Mouse (Mus musculus) embryonic facial prominence, embryonic 11.5 days (tissue): Measurements from ENCODE around the gene Slc25a42. TPM values are rescaled to one million over a fixed set of nuclear protein-coding genes. Genes with fewer than 3 reads are reported as not detected.

Source experiments
- ATAC-seq: fragments of 200-750 bp; cut with Nextera tagmentation; replicated peaks from 2 replicates; pipeline ENCODE4 v1.8.0; 2017; ENCODE audit warnings: low read depth; ENCODE audit not compliant: insufficient number of reproducible peaks, low FRiP score, low TSS enrichment
- DNase-seq: peaks from one replicate; pipeline ENCODE4 v3.0.0-alpha.2; 2015; ENCODE audit warnings: low spot score
- H3K27ac ChIP-seq: fragments of 300-500 bp; sonication (generic); replicated peaks from 2 replicates; pipeline ENCODE4 v1.5.1; 2014; ENCODE audit warnings: mild to moderate bottlenecking, low read depth, low read length, control low read depth
- H3K27me3 ChIP-seq: fragments of 300-500 bp; sonication (generic); 2 replicates; pipeline ENCODE4 v1.6.1; 2014; ENCODE audit warnings: mild to moderate bottlenecking, low read length, moderate library complexity, mixed read lengths; ENCODE audit not compliant: control insufficient read depth, insufficient read depth
- H3K36me3 ChIP-seq: fragments of 300-500 bp; sonication (generic); replicated peaks from 2 replicates; pipeline ENCODE4 v1.6.1; 2014; ENCODE audit warnings: low read depth, mild to moderate bottlenecking, low read length, moderate library complexity, mixed read lengths; ENCODE audit not compliant: control insufficient read depth, insufficient read depth
- H3K4me1 ChIP-seq: fragments of 300-500 bp; sonication (generic); 2 replicates; pipeline ENCODE4 v1.6.1; 2014; ENCODE audit warnings: low read length, mixed read lengths; ENCODE audit not compliant: control insufficient read depth, insufficient read depth
- H3K4me2 ChIP-seq: fragments of 300-500 bp; sonication (generic); 2 replicates; pipeline ENCODE4 v1.6.1; 2014; ENCODE audit warnings: low read depth, mild to moderate bottlenecking, control low read depth, low read length, moderate library complexity
- H3K4me3 ChIP-seq: fragments of 300-500 bp; sonication (generic); 2 replicates; pipeline ENCODE4 v1.5.1; 2014; ENCODE audit warnings: low read depth, low read length, control low read depth
- H3K9ac ChIP-seq: fragments of 300-500 bp; sonication (generic); replicated peaks from 2 replicates; pipeline ENCODE4 v1.6.1; 2014; ENCODE audit warnings: mild to moderate bottlenecking, control low read depth, low read length
- H3K9me3 ChIP-seq: fragments of 300-500 bp; sonication (generic); replicated peaks from 2 replicates; pipeline ENCODE4 v1.6.1; 2016; ENCODE audit warnings: mild to moderate bottlenecking, low read length, inconsistent platforms, mixed read lengths; ENCODE audit not compliant: control insufficient read depth
- WGBS: fragments of 180-500 bp; shearing (Covaris S2); extraction: QIAGEN DNeasy Blood & Tissue Kit; methylation state at CpG from one replicate; pipeline ENCODE4 v1.1.7; 2014; 5-methylcytosine and 5-hydroxymethylcytosine counted together
- polyA plus RNA-seq: library from polyadenylated mRNA; unstranded; fragments of >200 nt; fragmentation: Nextera tagmentation; extraction: Ambion mirVana; gene quantifications from 2 replicates; pipeline ENCODE4 v1.2.1, GENCODE M21; 2014

Gene Slc25a42
- polyA plus RNA-seq, 1 experiment from 2014 or later = 1.3 TPM

DNA sequence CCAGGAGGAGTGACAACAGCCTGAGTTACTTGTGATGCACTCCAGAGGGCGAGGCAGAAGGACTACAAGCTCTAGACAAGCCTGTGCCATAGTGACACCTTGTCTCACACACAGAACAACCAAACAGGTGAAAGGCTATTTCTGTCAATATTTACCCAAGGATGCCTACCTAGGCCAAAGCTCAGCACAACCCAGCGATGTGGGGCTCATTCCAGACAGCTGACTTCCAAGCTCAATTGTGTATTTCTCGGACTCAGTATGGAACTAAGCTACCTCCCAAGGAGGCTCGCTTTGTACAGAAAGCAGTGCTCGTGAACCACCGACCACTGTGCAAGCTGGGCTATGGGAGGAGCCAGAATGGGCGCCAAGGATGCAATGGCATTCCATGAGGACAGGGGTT, 14.5 kb downstream of the Slc25a42 start:
- WGBS = 46% methylated on average over 7 of the region's 7 CpGs
- DNase-seq = no peak
- H3K36me3 ChIP-seq = no peaks in the 10 kb centered on the region
- H3K4me1 ChIP-seq = no peaks in the 10 kb centered on the region
- H3K27me3 ChIP-seq = no peaks in the 10 kb centered on the region
- H3K4me2 ChIP-seq = no peak overlapping the region
- no peak for ATAC-seq
- H3K9me3 ChIP-seq = no peaks in the 10 kb centered on the region
- no peak overlapping the region for H3K9ac ChIP-seq
- no peak overlapping the region for H3K27ac ChIP-seq
- H3K4me3 ChIP-seq = no peak overlapping the region

DNA sequence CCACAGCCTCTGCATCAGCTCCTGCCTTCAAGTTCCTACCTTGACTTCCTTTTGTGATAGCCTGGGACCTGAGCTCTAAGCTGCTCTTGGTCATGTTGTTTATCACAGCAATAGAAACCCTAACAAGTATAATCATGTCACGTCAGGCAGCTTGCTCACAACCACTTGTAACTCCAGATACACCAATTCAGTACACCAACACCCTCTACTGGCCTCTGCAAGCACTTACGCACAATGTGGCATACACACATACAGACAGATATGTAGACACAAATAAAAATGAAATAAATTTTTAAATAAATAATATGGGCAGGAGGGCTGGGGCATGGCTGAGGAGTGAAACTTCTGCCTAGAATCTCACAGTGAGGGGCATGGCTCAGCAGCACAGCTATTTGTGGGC, 16.3 kb downstream of the Slc25a42 start:
- Histone ChIP-seq H3K36me3 (no peaks in the 10 kb centered on the region), H3K4me1 (no peaks in the 10 kb centered on the region), H3K27ac (no peak overlapping the region), H3K4me3 (no peak overlapping the region), H3K4me2 (no peak overlapping the region), H3K9ac (no peak overlapping the region), H3K9me3 (no peaks in the 10 kb centered on the region), H3K27me3 (no peaks in the 10 kb centered on the region)
- 80% methylated on average over 2 of the region's 2 CpGs for whole genome bisulfite sequencing
- no peak for DNase-seq
- ATAC-seq = no peak

DNA sequence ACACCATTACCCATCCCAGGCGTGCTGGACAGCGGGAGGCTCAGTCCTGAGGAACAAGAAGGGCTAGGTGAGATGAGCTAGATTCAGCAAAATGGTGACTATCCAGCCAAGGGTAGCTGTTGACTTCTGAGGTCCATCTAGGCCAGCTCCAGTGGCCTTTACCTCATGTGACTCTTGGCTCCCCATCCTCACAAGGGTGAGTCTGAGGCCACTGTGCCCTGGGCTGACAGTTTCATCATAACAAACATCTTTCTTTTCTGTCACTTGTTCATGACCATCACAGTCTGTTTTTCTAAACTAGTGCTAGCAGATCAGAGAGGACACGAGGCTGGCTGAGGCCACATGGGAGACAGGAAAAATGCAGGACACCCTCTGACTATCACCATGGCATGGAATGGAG, 17.9 kb downstream of the Slc25a42 start:
- H3K27me3 ChIP-seq = no peaks in the 10 kb centered on the region
- no peaks in the 10 kb centered on the region for H3K4me1 ChIP-seq
- 74% methylated on average over 3 of the region's 3 CpGs for WGBS
- no peak for ATAC-seq
- no peak overlapping the region for H3K27ac ChIP-seq
- H3K36me3 ChIP-seq = no peaks in the 10 kb centered on the region
- DNase-seq = no peak
- no peaks in the 10 kb centered on the region for H3K9me3 ChIP-seq
- no peak overlapping the region for H3K4me2 ChIP-seq
- no peak overlapping the region for H3K9ac ChIP-seq
- no peak overlapping the region for H3K4me3 ChIP-seq

DNA sequence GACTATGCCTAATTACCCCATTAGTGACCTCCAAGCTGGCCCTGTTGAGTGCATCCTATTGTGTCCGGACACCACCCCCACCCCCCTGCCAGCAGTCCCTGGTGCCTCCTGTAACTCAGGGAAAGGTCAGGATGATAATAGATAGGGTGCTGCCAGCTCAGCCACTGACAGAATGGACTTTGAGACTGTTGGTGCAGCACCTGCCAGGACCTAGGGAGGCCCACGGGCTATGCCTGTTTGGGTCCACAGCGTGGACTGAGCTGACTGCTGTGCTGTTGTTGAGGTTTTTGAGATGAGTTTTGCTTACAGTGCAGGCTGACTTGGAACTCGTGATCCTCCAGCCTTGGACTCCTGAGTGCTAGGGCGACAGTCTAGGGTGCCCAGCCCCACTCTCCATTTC, 18.9 kb downstream of the Slc25a42 start:
- no peak for DNase-seq
- no peak overlapping the region for H3K9ac ChIP-seq
- H3K27me3 ChIP-seq = no peaks in the 10 kb centered on the region
- ATAC-seq = no peak
- H3K27ac ChIP-seq = no peak overlapping the region
- no peaks in the 10 kb centered on the region for H3K36me3 ChIP-seq
- 69% methylated on average over 5 of the region's 5 CpGs for WGBS
- no peak overlapping the region for H3K4me3 ChIP-seq
- H3K4me2 ChIP-seq = no peak overlapping the region
- no peaks in the 10 kb centered on the region for H3K9me3 ChIP-seq
- H3K4me1 ChIP-seq = no peaks in the 10 kb centered on the region

DNA sequence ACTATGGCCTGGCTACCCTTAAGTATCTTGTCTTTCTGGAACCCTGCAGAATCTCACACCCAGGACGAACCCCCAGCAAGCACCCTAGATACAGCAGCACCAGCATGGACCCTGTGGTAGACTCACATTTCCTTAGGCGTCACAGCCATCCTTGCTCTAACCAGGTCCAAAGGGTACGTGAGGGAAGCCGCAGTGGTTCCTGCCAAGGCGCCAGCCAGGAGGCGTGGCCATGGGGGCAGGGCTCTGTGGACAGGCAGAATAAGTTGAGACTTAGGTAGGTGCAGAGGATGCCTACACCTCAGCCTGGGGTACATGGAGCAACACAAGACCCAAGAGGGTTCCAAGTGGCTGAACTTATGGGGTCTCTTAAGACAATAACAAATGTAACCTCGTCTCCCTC, 23.4 kb downstream of the Slc25a42 start:
- no peak for ATAC-seq
- Histone ChIP-seq H3K9me3 (no peaks in the 10 kb centered on the region), H3K9ac (no peak overlapping the region), H3K27ac (no peak overlapping the region), H3K36me3 (no peaks in the 10 kb centered on the region), H3K4me2 (no peak overlapping the region), H3K4me1 (no peaks in the 10 kb centered on the region), H3K27me3 (no peaks in the 10 kb centered on the region), H3K4me3 (no peak overlapping the region)
- DNase-seq = no peak
- WGBS = 70% methylated on average over 7 of the region's 7 CpGs

DNA sequence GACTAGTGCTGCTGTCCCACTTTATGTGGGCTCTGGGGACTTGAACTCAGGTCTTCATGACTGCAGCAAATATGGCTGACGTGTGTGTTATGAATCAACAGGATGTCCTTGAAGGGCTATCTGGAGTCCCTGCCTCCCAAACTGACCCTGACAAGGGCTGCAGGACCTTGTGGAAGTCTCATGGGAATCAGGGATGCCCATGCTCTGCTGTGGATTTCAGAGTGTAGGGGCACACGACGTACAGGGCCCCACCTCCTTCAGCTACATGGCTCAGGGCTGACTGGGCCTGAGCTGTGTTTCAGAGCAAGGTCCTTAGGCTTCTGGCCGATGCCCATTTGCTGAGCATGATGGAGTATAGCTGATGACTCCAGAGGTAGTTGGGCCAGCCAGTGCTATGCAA, 28.9 kb downstream of the Slc25a42 start:
- Histone ChIP-seq H3K27ac (no peak overlapping the region), H3K4me3 (no peak overlapping the region), H3K9me3 (no peaks in the 10 kb centered on the region), H3K4me2 (no peak overlapping the region), H3K36me3 (no peaks in the 10 kb centered on the region; the same call in 1 of the 2 replicates), H3K27me3 (no peaks in the 10 kb centered on the region), H3K4me1 (no peaks in the 10 kb centered on the region), H3K9ac (no peak overlapping the region)
- WGBS = 89% methylated on average over 4 of the region's 4 CpGs
- ATAC-seq (no peak), DNase-seq (no peak)

DNA sequence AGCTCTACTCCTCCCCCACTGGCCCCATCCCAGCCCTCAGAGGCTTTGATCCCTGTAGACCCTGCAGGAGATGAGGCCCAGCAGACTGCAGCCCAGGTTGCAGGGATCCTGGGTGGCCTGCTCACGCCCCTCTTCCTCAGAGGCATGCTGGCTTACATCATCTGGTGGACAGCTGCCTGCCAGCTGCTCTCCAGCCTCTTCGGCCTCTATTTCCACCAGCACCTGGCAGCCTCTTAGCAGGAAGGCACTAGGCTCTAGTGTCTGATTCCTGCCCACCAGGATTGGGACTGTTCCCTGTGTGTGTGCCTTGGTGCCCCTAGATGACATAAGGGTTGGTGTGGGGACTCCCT, 30.2 kb downstream of the Slc25a42 start:
- Histone ChIP-seq H3K27me3 (no peaks in the 10 kb centered on the region), H3K4me3 (no peak overlapping the region), H3K9ac (no peak overlapping the region), H3K9me3 (no peaks in the 10 kb centered on the region), H3K36me3 (no peaks in the 10 kb centered on the region; the same call in 1 of the 2 replicates), H3K4me1 (no peaks in the 10 kb centered on the region), H3K4me2 (no peak overlapping the region), H3K27ac (no peak overlapping the region)
- ATAC-seq = no peak
- 74% methylated on average over 2 of the region's 2 CpGs for WGBS
- DNase-seq = no peak

DNA sequence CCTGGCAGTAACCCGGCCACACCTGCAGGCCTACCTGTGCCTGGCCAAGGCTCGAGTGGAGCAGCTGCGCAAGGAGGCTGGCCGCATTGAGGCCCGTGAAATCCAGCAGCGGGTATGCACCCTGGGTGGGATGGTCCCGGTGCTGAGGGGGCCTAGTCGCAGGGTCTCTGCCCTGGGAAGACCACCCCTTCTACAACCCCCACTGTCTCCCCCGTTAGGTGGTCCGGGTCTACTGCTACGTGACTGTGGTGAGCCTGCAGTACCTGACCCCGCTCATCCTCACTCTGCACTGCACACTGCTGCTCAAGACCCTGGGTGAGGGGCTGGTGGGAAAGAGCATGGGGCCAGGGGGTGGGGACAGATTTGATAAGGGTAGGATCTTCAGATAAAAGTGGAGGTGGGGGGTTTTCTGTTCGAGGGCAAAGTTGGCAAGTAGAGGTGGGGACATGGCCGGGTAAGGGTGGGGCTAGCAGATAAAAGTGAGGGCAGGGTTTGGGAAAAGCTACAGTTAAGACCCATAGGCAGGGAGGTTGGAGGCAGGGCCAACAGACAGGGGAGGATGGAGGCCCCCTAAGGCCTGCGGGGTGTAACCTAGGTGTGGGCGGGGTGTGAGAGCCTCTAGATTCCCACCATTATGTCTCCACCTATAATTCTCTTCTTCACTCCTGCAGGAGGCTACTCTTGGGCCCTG, 30.7 kb downstream of the Slc25a42 start:
- Histone ChIP-seq H3K27ac (no peak overlapping the region), H3K9me3 (no peaks in the 10 kb centered on the region), H3K4me1 (no peaks in the 10 kb centered on the region), H3K4me3 (no peak overlapping the region), H3K4me2 (no peak overlapping the region), H3K27me3 (no peaks in the 10 kb centered on the region), H3K9ac (no peak overlapping the region; the same call in 1 of the 2 replicates), H3K36me3 (no peaks in the 10 kb centered on the region; the same call in 1 of the 2 replicates)
- no peak for DNase-seq
- ATAC-seq = no peak; the same call in 1 of the 2 replicates
- WGBS = 88% methylated on average over 16 of the region's 16 CpGs
